Mouse (Mus musculus) liver, postnatal 0 days (tissue): ENCODE results near the gene Tmem189. TPM values are rescaled to one million over a fixed set of nuclear protein-coding genes. Genes with fewer than 3 reads are reported as not detected.

Source experiments
- ATAC-seq: fragments of 200-750 bp; cut with Nextera tagmentation; 2 replicates; pipeline ENCODE4 v1.8.0; 2017; ENCODE audit warnings: mild to moderate bottlenecking, moderate library complexity
- DNase-seq: peaks from one replicate; pipeline ENCODE4 v3.0.0-alpha.2; 2016
- H3K27ac ChIP-seq: fragments of 300-500 bp; sonication (generic); 2 replicates; pipeline ENCODE4 v1.5.1; 2014; ENCODE audit warnings: antibody characterized with exemption, moderate library complexity, mild to moderate bottlenecking, low read depth
- H3K27me3 ChIP-seq: fragments of 300-500 bp; sonication (generic); 2 replicates; pipeline ENCODE4 v1.6.1; 2014; ENCODE audit warnings: low read length, control low read depth, mixed read lengths; ENCODE audit not compliant: insufficient read depth
- H3K36me3 ChIP-seq: fragments of 300-500 bp; sonication (generic); replicated peaks from 2 replicates; pipeline ENCODE4 v1.6.1; 2014; ENCODE audit warnings: mild to moderate bottlenecking, control low read depth, low read length, moderate library complexity, mixed read lengths; ENCODE audit not compliant: insufficient read depth
- H3K4me1 ChIP-seq: fragments of 300-500 bp; sonication (generic); 2 replicates; pipeline ENCODE4 v1.6.1; 2014; ENCODE audit warnings: antibody characterized with exemption, mild to moderate bottlenecking, control low read depth; ENCODE audit not compliant: insufficient read depth
- H3K4me2 ChIP-seq: fragments of 300-500 bp; sonication (generic); 2 replicates; pipeline ENCODE4 v1.6.1; 2014; ENCODE audit warnings: low read depth, mild to moderate bottlenecking, low read length, moderate library complexity, mixed read lengths
- H3K4me3 ChIP-seq: fragments of 300-500 bp; sonication (generic); 2 replicates; pipeline ENCODE4 v1.5.1; 2014; ENCODE audit warnings: low read depth, low read length
- H3K9ac ChIP-seq: fragments of 300-500 bp; sonication (generic); replicated peaks from 2 replicates; pipeline ENCODE4 v1.6.1; 2014; ENCODE audit warnings: mild to moderate bottlenecking, moderate library complexity
- H3K9me3 ChIP-seq: fragments of 300-500 bp; sonication (generic); 2 replicates; pipeline ENCODE4 v1.6.1; 2016; ENCODE audit warnings: mild to moderate bottlenecking, control low read depth, low read length, mixed read lengths
- CTCF ChIP-seq: sonication (generic); IDR thresholded peaks from 2 replicates; pipeline ENCODE4 v1.5.1; 2016; ENCODE audit warnings: antibody characterized with exemption, low read depth
- EP300 ChIP-seq: IDR thresholded peaks from 2 replicates; pipeline ENCODE4 v1.6.1; 2016; ENCODE audit warnings: antibody characterized with exemption, low read depth, mild to moderate bottlenecking
- WGBS: fragments of 180-500 bp; shearing (Covaris S2); extraction: QIAGEN DNeasy Blood & Tissue Kit; methylation state at CpG from one replicate; pipeline ENCODE4 v1.1.7; 2014; ENCODE audit not compliant: insufficient replicate concordance; 5-methylcytosine and 5-hydroxymethylcytosine counted together
- polyA plus RNA-seq: library from polyadenylated mRNA; unstranded; fragments of >200 nt; fragmentation: Nextera tagmentation; extraction: Ambion mirVana; gene quantifications from 2 replicates; pipeline ENCODE4 v1.2.1, GENCODE M21; 2015

The Tmem189 gene
- 9.8 and 10.1 TPM in 2 replicates for polyA plus RNA-seq

- DNase-seq (peak; percentile 79), ATAC-seq (peak; percentile 22)
- Histone ChIP-seq H3K4me2 (peak within 1 kb of the TSS; percentile 76), H3K27me3 (peaks cover 3% of the 10 kb centered on the region; the same call in 1 of the 2 replicates), H3K9me3 (no peaks in the 10 kb centered on the region), H3K9ac (peak within 1 kb of the TSS; percentile 95), H3K36me3 (peaks cover 10% of the 10 kb centered on the region; the same call in 1 of the 2 replicates), H3K4me3 (peak within 1 kb of the TSS; percentile 78), H3K4me1 (peaks cover 22% of the 10 kb centered on the region), H3K27ac (peak within 1 kb of the TSS; percentile 99)
- under 1% methylated on average over 75 of the region's 99 CpGs for WGBS
- no peak for TF ChIP-seq CTCF
- TF ChIP-seq EP300: no peak
These were observed at the start of gene Tmem189 for GRCm38 (mm10) chr2:167689501-167690218. Gene Tmem189 (minus strand): TSS chr2:167689822.

GRCm38 (mm10) chr2:167739030-167739429 is 49.4 kb upstream of the Tmem189 start:
- H3K4me2 ChIP-seq: no peak overlapping the region
- no peaks in the 10 kb centered on the region for H3K36me3 ChIP-seq
- no peak overlapping the region for H3K9ac ChIP-seq
- TF ChIP-seq CTCF (no peak), EP300 (no peak)
- DNase-seq (no peak), ATAC-seq (no peak)
- no peaks in the 10 kb centered on the region for H3K9me3 ChIP-seq
- H3K4me1 ChIP-seq: 0 out of 2 replicates have a peak, but pooled peaks cover 3% of the 10 kb centered on the region
- H3K27me3 ChIP-seq: no peaks in the 10 kb centered on the region
- 45% methylated on average over 6 of the region's 6 CpGs for WGBS
- no peak overlapping the region for H3K4me3 ChIP-seq
- no peak overlapping the region for H3K27ac ChIP-seq

GRCm38 (mm10) chr2:167734861-167735260 is 45.2 kb upstream of the Tmem189 start:
- H3K4me1 ChIP-seq: no peaks in the 10 kb centered on the region
- TF ChIP-seq EP300 (no peak), CTCF (no peak)
- no peak overlapping the region for H3K9ac ChIP-seq
- DNase-seq (no peak), ATAC-seq (no peak)
- H3K27me3 ChIP-seq: no peaks in the 10 kb centered on the region
- 48% methylated on average over 10 of the region's 10 CpGs for WGBS
- no peak overlapping the region for H3K27ac ChIP-seq
- no peaks in the 10 kb centered on the region for H3K36me3 ChIP-seq
- H3K4me3 ChIP-seq: no peak overlapping the region
- no peak overlapping the region for H3K4me2 ChIP-seq
- H3K9me3 ChIP-seq: no peaks in the 10 kb centered on the region

GRCm38 (mm10) chr2:167731149-167731548 is 41.5 kb upstream of the Tmem189 start:
- no peaks in the 10 kb centered on the region for H3K9me3 ChIP-seq
- no peak overlapping the region for H3K9ac ChIP-seq
- H3K4me2 ChIP-seq: no peak overlapping the region
- no peaks in the 10 kb centered on the region for H3K36me3 ChIP-seq
- no peak for ATAC-seq
- no peak overlapping the region for H3K4me3 ChIP-seq
- no peaks in the 10 kb centered on the region for H3K4me1 ChIP-seq
- TF ChIP-seq EP300: no peak
- no peak for TF ChIP-seq CTCF
- no peak for DNase-seq
- whole genome bisulfite sequencing: 68% methylated on average over 13 of the region's 13 CpGs
- H3K27ac ChIP-seq: no peak overlapping the region
- H3K27me3 ChIP-seq: no peaks in the 10 kb centered on the region

- Histone ChIP-seq H3K4me3 (no peak overlapping the region), H3K9ac (no peak overlapping the region), H3K36me3 (no peaks in the 10 kb centered on the region), H3K27ac (no peak overlapping the region), H3K27me3 (no peaks in the 10 kb centered on the region), H3K4me2 (no peak overlapping the region), H3K9me3 (no peaks in the 10 kb centered on the region), H3K4me1 (no peaks in the 10 kb centered on the region)
- WGBS: 68% methylated on average over 7 of the region's 7 CpGs
- ATAC-seq (no peak), DNase-seq (no peak)
- TF ChIP-seq CTCF (no peak), EP300 (no peak)
These were observed 40.4 kb upstream of the Tmem189 start for GRCm38 (mm10) chr2:167730036-167730435.

- TF ChIP-seq EP300 (no peak), CTCF (no peak)
- no peak overlapping the region for H3K4me2 ChIP-seq
- H3K27me3 ChIP-seq: no peaks in the 10 kb centered on the region
- DNase-seq: peak; percentile 35
- H3K4me3 ChIP-seq: no peak overlapping the region
- H3K9ac ChIP-seq: no peak overlapping the region
- no peak for ATAC-seq
- peaks cover 6% of the 10 kb centered on the region; the same call in 1 of the 2 replicates for H3K4me1 ChIP-seq
- H3K36me3 ChIP-seq: no peaks in the 10 kb centered on the region
- no peaks in the 10 kb centered on the region for H3K9me3 ChIP-seq
- WGBS: 34% methylated on average over 12 of the region's 13 CpGs
- no peak overlapping the region for H3K27ac ChIP-seq
These were observed 37.5 kb upstream of the Tmem189 start for GRCm38 (mm10) chr2:167727161-167727560.

GRCm38 (mm10) chr2:167725879-167726278 is 36.3 kb upstream of the Tmem189 start:
- DNase-seq: no peak
- Histone ChIP-seq H3K36me3 (no peaks in the 10 kb centered on the region), H3K27ac (no peak overlapping the region), H3K4me3 (no peak overlapping the region), H3K9me3 (no peaks in the 10 kb centered on the region), H3K4me1 (peaks cover 7% of the 10 kb centered on the region; the same call in 1 of the 2 replicates), H3K4me2 (no peak overlapping the region), H3K27me3 (no peaks in the 10 kb centered on the region), H3K9ac (no peak overlapping the region)
- 90% methylated on average over 10 of the region's 10 CpGs for WGBS
- ATAC-seq: no peak
- TF ChIP-seq EP300: no peak
- TF ChIP-seq CTCF: no peak
